Mouse (Mus musculus) neural tube, embryonic 15.5 days (tissue): ENCODE measurements at regions not wholly inside any gene's neighbourhood (a gene's known extent, or its start where the extent isn't known, plus 50 kb on each side); places are given as distances from the start of the nearest gene placed in this dataset.

ENCODE experiments used
- ATAC-seq: fragments of 200-750 bp; cut with Nextera tagmentation; 2 replicates; pipeline ENCODE4 v1.8.0; 2017; ENCODE audit warnings: mild to moderate bottlenecking, moderate TSS enrichment, moderate library complexity; ENCODE audit not compliant: low FRiP score
- H3K27ac ChIP-seq: fragments of 300-500 bp; sonication (generic); replicated peaks from 2 replicates; pipeline ENCODE4 v1.5.1; 2015; ENCODE audit warnings: mild to moderate bottlenecking, inconsistent platforms
- H3K27me3 ChIP-seq: fragments of 300-500 bp; sonication (generic); replicated peaks from 2 replicates; pipeline ENCODE4 v1.6.1; 2015; ENCODE audit warnings: inconsistent platforms
- H3K36me3 ChIP-seq: fragments of 300-500 bp; sonication (generic); 2 replicates; pipeline ENCODE4 v1.6.1; 2015; ENCODE audit warnings: inconsistent platforms
- H3K4me1 ChIP-seq: fragments of 300-500 bp; sonication (generic); 2 replicates; pipeline ENCODE4 v1.6.1; 2015; ENCODE audit warnings: inconsistent platforms
- H3K4me2 ChIP-seq: fragments of 300-500 bp; sonication (generic); 2 replicates; pipeline ENCODE4 v1.6.1; 2015; ENCODE audit warnings: inconsistent platforms, mild to moderate bottlenecking, moderate library complexity
- H3K4me3 ChIP-seq: fragments of 300-500 bp; sonication (generic); replicated peaks from 2 replicates; pipeline ENCODE4 v1.5.1; 2015; ENCODE audit warnings: mild to moderate bottlenecking, inconsistent platforms
- H3K9ac ChIP-seq: fragments of 300-500 bp; sonication (generic); replicated peaks from 2 replicates; pipeline ENCODE4 v1.6.1; 2015; ENCODE audit warnings: mild to moderate bottlenecking, inconsistent platforms
- H3K9me3 ChIP-seq: fragments of 300-500 bp; sonication (generic); replicated peaks from 2 replicates; pipeline ENCODE4 v1.6.1; 2016; ENCODE audit warnings: inconsistent platforms
- WGBS: fragments of 180-500 bp; shearing (Covaris S2); methylation state at CpG from one replicate; pipeline ENCODE4 v1.1.7; 2015; ENCODE audit warnings: mixed read lengths; 5-methylcytosine and 5-hydroxymethylcytosine counted together

DNA sequence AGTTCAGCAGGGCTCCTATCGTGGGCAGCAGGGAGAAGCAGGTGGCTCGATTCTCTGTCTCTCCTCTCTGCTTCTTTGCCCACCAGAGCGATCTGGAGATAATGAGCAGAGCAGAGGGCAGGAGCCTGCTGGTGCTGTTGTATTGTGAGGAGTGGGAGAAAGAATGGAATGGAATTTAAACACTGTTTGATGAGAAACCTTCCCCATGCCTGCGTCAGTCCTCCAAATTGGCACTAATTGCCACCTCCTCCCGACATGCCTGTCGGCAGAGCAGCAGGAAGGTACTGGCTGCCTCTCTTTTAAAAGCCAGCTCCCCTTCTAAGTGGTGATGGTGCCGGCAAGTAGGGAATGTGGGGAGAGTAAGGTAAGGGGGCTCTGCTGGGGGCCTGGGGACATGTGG, 139.2 kb upstream of the Podxl start:
- Histone ChIP-seq H3K4me3 (no peak overlapping the region), H3K4me1 (peaks cover 9% of the 10 kb centered on the region; the same call in 1 of the 2 replicates), H3K4me2 (no peak overlapping the region), H3K36me3 (no peaks in the 10 kb centered on the region), H3K27ac (no peak overlapping the region), H3K9ac (no peak overlapping the region), H3K27me3 (no peaks in the 10 kb centered on the region), H3K9me3 (no peaks in the 10 kb centered on the region)
- WGBS: 21% methylated on average over 7 of the region's 7 CpGs
- ATAC-seq: no peak

GRCm38 (mm10) chr6:31695885-31696284, 132.1 kb upstream of the Podxl start:
- Histone ChIP-seq H3K27ac (no peak overlapping the region), H3K27me3 (no peaks in the 10 kb centered on the region), H3K9ac (no peak overlapping the region), H3K4me3 (no peak overlapping the region), H3K36me3 (no peaks in the 10 kb centered on the region), H3K4me2 (no peak overlapping the region), H3K9me3 (no peaks in the 10 kb centered on the region), H3K4me1 (no peaks in the 10 kb centered on the region)
- ATAC-seq: no peak
- WGBS: 71% methylated on average over 3 of the region's 3 CpGs

DNA sequence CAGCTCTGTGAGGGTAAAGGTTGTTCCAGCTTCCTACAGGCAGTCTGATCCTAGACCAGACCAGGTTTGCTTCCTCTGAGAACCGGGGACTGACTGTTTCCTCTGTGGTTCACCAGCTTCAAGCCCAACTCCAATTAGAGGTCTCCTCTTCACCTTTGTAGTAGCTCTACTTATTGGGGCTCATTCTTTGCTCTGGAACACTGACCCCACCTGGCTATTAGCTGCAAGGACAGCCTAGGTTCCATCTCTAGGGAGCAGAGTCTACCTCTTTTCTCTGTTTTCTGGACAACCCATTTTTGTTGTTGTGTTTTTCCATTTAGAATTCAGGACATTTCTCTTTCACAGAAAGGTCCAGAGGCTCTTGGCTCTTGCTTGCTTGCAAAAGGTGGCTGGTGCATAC, 129.3 kb upstream of the Podxl start:
- 73% methylated on average over 1 of the region's 1 CpGs for WGBS
- Histone ChIP-seq H3K27ac (no peak overlapping the region), H3K4me3 (no peak overlapping the region), H3K9ac (no peak overlapping the region), H3K36me3 (no peaks in the 10 kb centered on the region), H3K4me1 (no peaks in the 10 kb centered on the region), H3K4me2 (no peak overlapping the region), H3K27me3 (no peaks in the 10 kb centered on the region), H3K9me3 (no peaks in the 10 kb centered on the region)
- no peak for ATAC-seq

- H3K4me3 ChIP-seq: no peak overlapping the region
- no peaks in the 10 kb centered on the region for H3K36me3 ChIP-seq
- no peak overlapping the region for H3K4me2 ChIP-seq
- no peaks in the 10 kb centered on the region for H3K27me3 ChIP-seq
- no peaks in the 10 kb centered on the region for H3K4me1 ChIP-seq
- no peak overlapping the region for H3K9ac ChIP-seq
- H3K27ac ChIP-seq: no peak overlapping the region
- 86% methylated on average over 6 of the region's 6 CpGs for WGBS
- H3K9me3 ChIP-seq: no peaks in the 10 kb centered on the region
- no peak for ATAC-seq
These were observed 128.2 kb upstream of the Podxl start for GRCm38 (mm10) chr6:31692024-31692423.

- no peak overlapping the region for H3K4me2 ChIP-seq
- no peak overlapping the region for H3K27ac ChIP-seq
- no peak overlapping the region for H3K4me3 ChIP-seq
- H3K27me3 ChIP-seq: no peaks in the 10 kb centered on the region
- H3K36me3 ChIP-seq: no peaks in the 10 kb centered on the region
- no peak for ATAC-seq
- H3K9ac ChIP-seq: no peak overlapping the region
- no peaks in the 10 kb centered on the region for H3K4me1 ChIP-seq
- no peaks in the 10 kb centered on the region for H3K9me3 ChIP-seq
- WGBS: 65% methylated on average over 2 of the region's 2 CpGs
These were observed 116.3 kb upstream of the Podxl start for GRCm38 (mm10) chr6:31680101-31680500.

GRCm38 (mm10) chr6:31665671-31666486, 102.1 kb upstream of the Podxl start:
- Histone ChIP-seq H3K27ac (no peak overlapping the region), H3K36me3 (no peaks in the 10 kb centered on the region), H3K9ac (no peak overlapping the region), H3K4me1 (peaks cover 8% of the 10 kb centered on the region; the same call in 1 of the 2 replicates), H3K4me3 (no peak overlapping the region), H3K9me3 (no peaks in the 10 kb centered on the region), H3K4me2 (no peak overlapping the region), H3K27me3 (0 out of 2 replicates have a peak, but pooled peaks cover 3% of the 10 kb centered on the region)
- no peak for ATAC-seq
- WGBS: 70% methylated on average over 17 of the region's 17 CpGs

DNA sequence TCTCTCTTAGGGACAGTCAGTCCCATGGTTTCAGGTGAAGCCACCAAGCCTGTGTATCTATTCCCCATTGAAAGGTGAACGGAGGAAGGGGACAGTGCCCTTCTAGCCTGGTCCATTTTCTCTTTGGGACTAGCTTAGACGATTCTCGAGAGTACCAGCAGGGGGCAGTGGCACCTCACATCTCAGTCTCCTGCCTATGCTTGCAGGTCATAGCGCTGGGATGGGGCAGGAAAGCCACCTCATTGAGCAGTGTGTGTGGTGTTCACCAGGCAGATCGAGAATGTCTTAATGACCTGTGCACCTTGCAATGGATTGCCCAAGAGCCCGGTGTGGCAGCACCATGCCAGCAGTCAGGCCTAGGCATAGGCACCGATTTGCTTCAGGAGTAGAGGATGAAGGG, 100.7 kb upstream of the Podxl start:
- H3K9me3 ChIP-seq: no peaks in the 10 kb centered on the region
- no peaks in the 10 kb centered on the region for H3K36me3 ChIP-seq
- no peak overlapping the region for H3K4me3 ChIP-seq
- peaks cover 8% of the 10 kb centered on the region for H3K4me1 ChIP-seq
- 15% methylated on average over 7 of the region's 7 CpGs for WGBS
- H3K4me2 ChIP-seq: no peak overlapping the region
- H3K9ac ChIP-seq: no peak overlapping the region; the same call in 1 of the 2 replicates
- ATAC-seq: peak; percentile 75
- no peak overlapping the region for H3K27ac ChIP-seq
- 0 out of 2 replicates have a peak, but pooled peaks cover 8% of the 10 kb centered on the region for H3K27me3 ChIP-seq

DNA sequence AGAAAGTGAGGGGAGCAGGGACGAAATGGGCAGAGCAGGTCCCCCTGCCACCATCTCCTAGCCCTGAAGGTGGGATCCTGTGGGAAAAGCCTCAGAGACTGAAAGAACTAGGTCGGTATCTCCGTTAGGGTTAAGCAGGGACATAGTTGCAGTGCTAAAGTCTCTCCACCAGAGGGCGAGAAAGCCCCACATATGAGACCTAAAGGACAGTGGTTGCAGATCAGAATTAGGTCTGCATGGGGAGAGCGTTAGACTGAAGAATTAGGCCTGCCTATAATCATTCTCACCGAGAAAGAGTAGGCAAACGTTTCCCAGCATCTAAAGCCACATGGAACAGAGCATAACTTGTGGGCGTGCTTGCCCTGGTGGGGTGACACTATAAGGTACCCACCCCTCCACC, 97.0 kb upstream of the Podxl start:
- H3K4me3 ChIP-seq: no peak overlapping the region
- H3K4me2 ChIP-seq: no peak overlapping the region
- no peaks in the 10 kb centered on the region for H3K36me3 ChIP-seq
- H3K27ac ChIP-seq: no peak overlapping the region
- H3K4me1 ChIP-seq: peaks cover 5% of the 10 kb centered on the region
- no peak overlapping the region for H3K9ac ChIP-seq
- 9% methylated on average over 8 of the region's 8 CpGs for WGBS
- H3K9me3 ChIP-seq: no peaks in the 10 kb centered on the region
- H3K27me3 ChIP-seq: 0 out of 2 replicates have a peak, but pooled peaks cover 8% of the 10 kb centered on the region
- peak; percentile 61; the same call in 1 of the 2 replicates for ATAC-seq

- 28% methylated on average over 4 of the region's 4 CpGs for WGBS
- no peak for ATAC-seq
- Histone ChIP-seq H3K27me3 (0 out of 2 replicates have a peak, but pooled peaks cover 8% of the 10 kb centered on the region), H3K4me3 (no peak overlapping the region), H3K9me3 (no peaks in the 10 kb centered on the region), H3K27ac (no peak overlapping the region), H3K36me3 (no peaks in the 10 kb centered on the region), H3K4me2 (no peak overlapping the region), H3K9ac (no peak overlapping the region), H3K4me1 (peaks cover 4% of the 10 kb centered on the region)
These were observed 96.1 kb upstream of the Podxl start for GRCm38 (mm10) chr6:31659901-31660300.

GRCm38 (mm10) chr6:31658447-31659199, 94.8 kb upstream of the Podxl start:
- no peak overlapping the region for H3K4me3 ChIP-seq
- H3K4me2 ChIP-seq: no peak overlapping the region
- H3K4me1 ChIP-seq: no peaks in the 10 kb centered on the region; the same call in none of the 2 replicates
- 0 out of 2 replicates have a peak, but pooled peaks cover 5% of the 10 kb centered on the region for H3K27me3 ChIP-seq
- ATAC-seq: no peak
- no peak overlapping the region for H3K9ac ChIP-seq
- WGBS: 87% methylated on average over 19 of the region's 19 CpGs
- no peaks in the 10 kb centered on the region for H3K9me3 ChIP-seq
- no peaks in the 10 kb centered on the region for H3K36me3 ChIP-seq
- no peak overlapping the region for H3K27ac ChIP-seq

GRCm38 (mm10) chr6:31650791-31651476, 87.2 kb upstream of the Podxl start:
- WGBS: 76% methylated on average over 7 of the region's 7 CpGs
- H3K4me1 ChIP-seq: peaks cover 7% of the 10 kb centered on the region; the same call in 1 of the 2 replicates

More at GRCm38 (mm10) chr6:31650791-31651476, 87.2 kb upstream of the Podxl start:
- no peak for ATAC-seq
- no peak overlapping the region for H3K4me3 ChIP-seq
- no peak overlapping the region for H3K9ac ChIP-seq
- no peaks in the 10 kb centered on the region for H3K9me3 ChIP-seq
- H3K27me3 ChIP-seq: no peaks in the 10 kb centered on the region
- no peaks in the 10 kb centered on the region for H3K36me3 ChIP-seq
- no peak overlapping the region for H3K27ac ChIP-seq
- no peak overlapping the region for H3K4me2 ChIP-seq
